Mouse (Mus musculus) kidney, postnatal 14 days (tissue): ENCODE results near the gene Pard3.
A peak's percentile ranks its signal among the peaks of the same experiment; 100 is the strongest.
"Not testable (repeated sequence)": the region's sequence is repeated elsewhere in the genome, so short reads cannot be mapped to it uniquely, and the experiment has no call there.

Experiments used
- DNase-seq: peaks from one replicate; pipeline ENCODE4 v3.0.0; 2022; ENCODE audit warnings: mixed read lengths

The Pard3 gene

GRCm38 (mm10) chr8:127143641-127144040 is 79.9 kb downstream of the Pard3 start:
- peak; percentile 27 for DNase-seq

GRCm38 (mm10) chr8:127144562-127144961 is 80.9 kb downstream of the Pard3 start:
- DNase-seq: no peak

- DNase-seq: no peak
Observed at GRCm38 (mm10) chr8:127145135-127145534, 81.4 kb downstream of the Pard3 start.

- DNase-seq: no peak
Observed at GRCm38 (mm10) chr8:127146055-127146454, 82.4 kb downstream of the Pard3 start.

GRCm38 (mm10) chr8:127148821-127149220 is 85.1 kb downstream of the Pard3 start:
- DNase-seq: no peak

GRCm38 (mm10) chr8:127150645-127151044 is 87.0 kb downstream of the Pard3 start:
- no peak for DNase-seq

GRCm38 (mm10) chr8:127151706-127152105 is 88.0 kb downstream of the Pard3 start:
- no peak for DNase-seq

GRCm38 (mm10) chr8:127157087-127157486 is 93.4 kb downstream of the Pard3 start:
- peak; percentile 39 for DNase-seq

GRCm38 (mm10) chr8:127159421-127159966 is 95.8 kb downstream of the Pard3 start:
- no peak for DNase-seq

- DNase-seq: no peak
Observed at GRCm38 (mm10) chr8:127161854-127162253, 98.2 kb downstream of the Pard3 start.

GRCm38 (mm10) chr8:127162821-127163220 is 99.1 kb downstream of the Pard3 start:
- no peak for DNase-seq

GRCm38 (mm10) chr8:127164326-127165280 is 100.9 kb downstream of the Pard3 start:
- DNase-seq: no peak

GRCm38 (mm10) chr8:127168496-127168895 is 104.8 kb downstream of the Pard3 start:
- DNase-seq: no peak

GRCm38 (mm10) chr8:127169361-127169760 is 105.7 kb downstream of the Pard3 start:
- no peak for DNase-seq

GRCm38 (mm10) chr8:127170372-127170771 is 106.7 kb downstream of the Pard3 start:
- not testable (repeated sequence) for DNase-seq

GRCm38 (mm10) chr8:127170930-127171329 is 107.2 kb downstream of the Pard3 start:
- no peak for DNase-seq

GRCm38 (mm10) chr8:127173483-127173882 is 109.8 kb downstream of the Pard3 start:
- DNase-seq: peak; percentile 26

- no peak for DNase-seq
Observed at GRCm38 (mm10) chr8:127174411-127174810, 110.7 kb downstream of the Pard3 start.

- DNase-seq: no peak
Observed at GRCm38 (mm10) chr8:127175160-127175836, 111.6 kb downstream of the Pard3 start.

- peak; percentile 75 for DNase-seq
Observed at GRCm38 (mm10) chr8:127178634-127179033, 114.9 kb downstream of the Pard3 start.

- no peak for DNase-seq
Observed at GRCm38 (mm10) chr8:127181246-127181645, 117.6 kb downstream of the Pard3 start.

- no peak for DNase-seq
Observed at GRCm38 (mm10) chr8:127182065-127182464, 118.4 kb downstream of the Pard3 start.

- DNase-seq: no peak
Observed at GRCm38 (mm10) chr8:127183533-127183932, 119.8 kb downstream of the Pard3 start.

- DNase-seq: peak; percentile 77
Observed at GRCm38 (mm10) chr8:127184025-127184424, 120.3 kb downstream of the Pard3 start.
